ENCODE assay signal across 14 mouse cellular contexts in the genomic region with DNA sequence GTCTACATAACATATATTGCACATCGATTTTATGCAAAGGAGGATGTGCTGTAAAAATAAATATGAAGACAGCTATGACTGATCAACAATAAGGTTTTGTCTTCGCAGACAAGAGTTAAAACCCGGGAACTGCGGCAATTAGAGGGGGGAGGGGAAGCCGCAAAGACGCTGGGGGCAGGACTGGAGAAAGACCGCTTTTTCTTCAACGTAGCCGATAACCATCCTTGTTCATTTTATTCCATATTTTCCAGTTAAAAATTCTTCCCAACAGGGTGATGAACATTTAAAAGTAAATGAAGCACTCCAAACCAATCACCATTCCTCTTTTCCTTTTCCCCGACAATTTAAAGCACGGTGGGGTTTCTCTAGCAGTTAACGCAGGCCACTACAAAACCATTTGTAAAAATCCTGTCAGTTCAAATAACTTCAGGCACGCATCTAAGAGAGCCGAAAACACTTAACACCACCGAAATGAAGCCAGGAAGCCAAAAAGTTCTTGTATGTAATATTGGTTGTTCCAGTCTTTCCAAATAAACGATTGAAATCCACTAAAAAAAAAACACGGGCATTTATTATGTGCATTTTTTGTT. TPM values are rescaled to one million over a fixed set of nuclear protein-coding genes. Genes with fewer than 3 reads are reported as not detected.
A peak's percentile ranks its signal among the peaks of the same experiment; 100 is the strongest.
DNase-seq lines count a peak whose midpoint lies in the region; ATAC-seq and TF ChIP-seq lines count a peak whose summit lies in the region.
"Had no signal": no experiment of that assay in that cellular context is flagged by ENCODE, and none has a peak within 500 bp of the region (broad histone marks: within the 10 kb centered on the region; RNA-seq: fewer than 3 reads in every experiment).

No protein-coding gene starts in this region.

- H3K36me3 ChIP-seq in forebrain, embryonic 12.5 days (replicated peaks) = no peaks in the 10 kb centered on the region
- H3K36me3 ChIP-seq in forebrain, embryonic 16.5 days (ENCODE audit: control insufficient read depth, insufficient read depth) = no peaks in the 10 kb centered on the region
- no peaks in the 10 kb centered on the region for H3K36me3 ChIP-seq in kidney, postnatal 0 days (ENCODE audit: insufficient read depth, low read length)
- no peaks in the 10 kb centered on the region for H3K36me3 ChIP-seq in limb, embryonic 10.5 days
- H3K36me3 ChIP-seq: stomach, embryonic 15.5 days had no signal

- H3K27me3 ChIP-seq in forebrain, embryonic 12.5 days = peaks cover 49% of the 10 kb centered on the region
- H3K27me3 ChIP-seq in forebrain, embryonic 16.5 days (replicated peaks; ENCODE audit: control insufficient read depth, insufficient read depth, low read length) = peaks cover 29% of the 10 kb centered on the region
- H3K27me3 ChIP-seq in kidney, postnatal 0 days (ENCODE audit: insufficient read depth, low read length) = peaks cover 40% of the 10 kb centered on the region
- peaks cover 43% of the 10 kb centered on the region for H3K27me3 ChIP-seq in limb, embryonic 10.5 days (ENCODE audit: low read depth, poor library complexity, severe bottlenecking)

- ATAC-seq in forebrain, embryonic 12.5 days (ENCODE audit: low FRiP score) = no peak
- no peak for ATAC-seq in forebrain, embryonic 16.5 days
- no peak for ATAC-seq in kidney, postnatal 0 days (replicated peaks; ENCODE audit: low FRiP score, low read depth)
- ATAC-seq in cerebellum, adult (ENCODE audit: insufficient number of reproducible peaks, low FRiP score, low TSS enrichment) = no peak

- H3K4me3 ChIP-seq in forebrain, embryonic 12.5 days (replicated peaks) = peak overlapping the region; percentile 21
- no peak overlapping the region for H3K4me3 ChIP-seq in forebrain, embryonic 16.5 days (replicated peaks; ENCODE audit: low read length)
- H3K4me3 ChIP-seq in kidney, postnatal 0 days (replicated peaks; ENCODE audit: low read depth, low read length) = peak overlapping the region; percentile 34
- H3K4me3 ChIP-seq in limb, embryonic 10.5 days = peak overlapping the region; percentile 58
- H3K4me3 ChIP-seq: stomach, embryonic 15.5 days had no signal

- WGBS in forebrain, embryonic 12.5 days = under 1% methylated on average over 17 of the region's 17 CpGs
- under 1% methylated on average over 17 of the region's 17 CpGs for WGBS in forebrain, embryonic 16.5 days
- 1% methylated on average over 17 of the region's 17 CpGs for WGBS in kidney, postnatal 0 days
- under 1% methylated on average over 17 of the region's 17 CpGs for WGBS in limb, embryonic 10.5 days

- peak; percentile 56 for DNase-seq in kidney, postnatal 0 days (ENCODE audit: low spot score)
- DNase-seq in kidney, postnatal 25 days = no peak
- peak; percentile 73 for DNase-seq in embryo, embryonic 9.5 days (ENCODE audit: extremely low spot score)
- no peak for DNase-seq in limb, embryonic 10.5 days (ENCODE audit: low spot score)
- DNase-seq in right cerebral cortex, postnatal 10 days (ENCODE audit: low spot score in 2 of 2) = no peak
- DNase-seq: adrenal gland, adult 8-10 months; right cerebral cortex, adult 18-20 months had no signal

- no peak overlapping the region for H3K27ac ChIP-seq in forebrain, embryonic 12.5 days
- no peak overlapping the region for H3K27ac ChIP-seq in forebrain, embryonic 16.5 days (ENCODE audit: low read length)
- H3K27ac ChIP-seq in kidney, postnatal 0 days = no peak overlapping the region
- H3K27ac ChIP-seq in limb, embryonic 10.5 days = no peak overlapping the region; the same call in 1 of the 2 replicates
- H3K27ac ChIP-seq: liver, embryonic 14.5 days; stomach, embryonic 15.5 days had no signal

- peak overlapping the region; percentile 27; the same call in 1 of the 2 replicates for H3K4me2 ChIP-seq in forebrain, embryonic 12.5 days
- no peak overlapping the region for H3K4me2 ChIP-seq in forebrain, embryonic 16.5 days (ENCODE audit: low read length)
- H3K4me2 ChIP-seq in kidney, postnatal 0 days (ENCODE audit: low read length) = 0 out of 2 replicates have a peak overlapping the region, but pooled peaks have one; percentile 4
- H3K4me2 ChIP-seq: stomach, embryonic 15.5 days had no signal

- no peak overlapping the region for H3K9ac ChIP-seq in forebrain, embryonic 12.5 days
- H3K9ac ChIP-seq in forebrain, embryonic 16.5 days (replicated peaks; ENCODE audit: low read depth, low read length) = no peak overlapping the region
- H3K9ac ChIP-seq in kidney, postnatal 0 days (ENCODE audit: low read depth, low read length) = no peak overlapping the region
- H3K9ac ChIP-seq: liver, embryonic 14.5 days; stomach, embryonic 15.5 days had no signal

- peaks cover 20% of the 10 kb centered on the region for H3K4me1 ChIP-seq in forebrain, embryonic 12.5 days
- peaks cover 11% of the 10 kb centered on the region for H3K4me1 ChIP-seq in forebrain, embryonic 16.5 days (replicated peaks; ENCODE audit: control insufficient read depth, insufficient read depth, low read length)
- H3K4me1 ChIP-seq in kidney, postnatal 0 days (replicated peaks; ENCODE audit: insufficient read depth, low read length) = no peaks in the 10 kb centered on the region
- peaks cover 38% of the 10 kb centered on the region for H3K4me1 ChIP-seq in limb, embryonic 10.5 days

- TF ChIP-seq CTCF in kidney, postnatal 0 days (IDR thresholded peaks at IDR 0.05; ENCODE audit: low read depth) = no peak

- H3K9me3 ChIP-seq in forebrain, embryonic 12.5 days = no peaks in the 10 kb centered on the region
- H3K9me3 ChIP-seq in forebrain, embryonic 16.5 days (ENCODE audit: control insufficient read depth, low read length) = no peaks in the 10 kb centered on the region
- H3K9me3 ChIP-seq in kidney, postnatal 0 days (replicated peaks; ENCODE audit: low read length) = no peaks in the 10 kb centered on the region
- no peaks in the 10 kb centered on the region for H3K9me3 ChIP-seq in limb, embryonic 10.5 days (replicated peaks)
- H3K9me3 ChIP-seq: stomach, embryonic 15.5 days had no signal

RNA-seq across cellular contexts. Expression of a gene that starts 3.3 kb away (rescaled TPM):
- 28.3 and 31.3 TPM in 2 replicates for polyA plus RNA-seq in forebrain, embryonic 12.5 days (2016; fragmentation: Nextera tagmentation; extraction: Ambion mirVana)
- polyA plus RNA-seq in forebrain, embryonic 16.5 days (2015; fragmentation: Nextera tagmentation; extraction: Ambion mirVana) = 0.76 and 1.6 TPM in 2 replicates
- polyA plus RNA-seq in kidney, postnatal 0 days (2015; fragmentation: Nextera tagmentation; extraction: Ambion mirVana) = 40.9 and 41.2 TPM in 2 replicates
- 7.8 and 11.2 TPM in 2 replicates for polyA plus RNA-seq in limb, embryonic 10.5 days (2016; fragmentation: Nextera tagmentation; extraction: Ambion mirVana)
- polyA plus RNA-seq: cerebellum, adult 2 months; midbrain, embryonic 14.5 days had no signal

Comparison
In these comparisons a context has a peak if more than half of its experiments do, and no peak if none do; other contexts are left out.
1. DNase-seq: peak in kidney, postnatal 0 days (single experiment) and embryo, embryonic 9.5 days (single experiment); none in kidney, postnatal 25 days (0 of 2), limb, embryonic 10.5 days (single experiment) and right cerebral cortex, postnatal 10 days (0 of 2).